Mouse (Mus musculus): ENCODE data around the gene Irf4. TPM values are rescaled to one million over a fixed set of nuclear protein-coding genes. Genes with fewer than 3 reads are reported as not detected.

Irf4 gene
- polyA plus RNA-seq, 1 experiment from 2014 or later = 0.22 TPM

DNA sequence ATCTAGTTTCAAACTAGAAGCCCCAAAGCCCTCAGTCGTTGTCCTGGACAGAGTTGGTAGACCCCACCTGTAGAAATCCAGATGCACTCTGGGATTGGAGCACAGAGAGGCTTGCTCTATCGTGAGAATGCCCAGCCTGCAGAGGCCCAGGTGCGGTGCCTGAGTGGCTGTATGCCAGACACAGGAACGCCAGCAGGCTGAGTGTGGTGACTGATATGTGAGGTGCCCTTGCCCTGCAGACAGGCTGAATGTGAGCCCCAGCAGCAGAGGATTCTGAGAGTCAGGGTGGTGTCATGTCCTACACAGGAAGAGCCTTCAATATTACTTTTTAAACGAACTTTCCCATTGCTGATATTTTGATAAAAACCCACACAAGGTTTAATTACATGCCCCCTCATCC, 16.9 kb downstream of the Irf4 start:
- H3K4me3 ChIP-seq (ENCODE audit: low read length) = no peak overlapping the region
- H3K27ac ChIP-seq (ENCODE audit: low read length) = no peak overlapping the region
- no peak for ATAC-seq (replicated peaks; ENCODE audit: extremely low read depth, insufficient read depth, low FRiP score)
- H3K27me3 ChIP-seq (ENCODE audit: control insufficient read depth, insufficient read depth, low read length) = no peaks in the 10 kb centered on the region
- H3K36me3 ChIP-seq (ENCODE audit: control insufficient read depth, insufficient read depth) = no peaks in the 10 kb centered on the region
- H3K4me2 ChIP-seq (ENCODE audit: low read depth, low read length) = no peak overlapping the region
- no peaks in the 10 kb centered on the region for H3K4me1 ChIP-seq (ENCODE audit: control insufficient read depth, insufficient read depth, low read length)
- H3K9me3 ChIP-seq (replicated peaks; ENCODE audit: control insufficient read depth, low read length) = no peaks in the 10 kb centered on the region
- WGBS = 54% methylated on average over 5 of the region's 5 CpGs
- no peak overlapping the region for H3K9ac ChIP-seq (ENCODE audit: low read length)

DNA sequence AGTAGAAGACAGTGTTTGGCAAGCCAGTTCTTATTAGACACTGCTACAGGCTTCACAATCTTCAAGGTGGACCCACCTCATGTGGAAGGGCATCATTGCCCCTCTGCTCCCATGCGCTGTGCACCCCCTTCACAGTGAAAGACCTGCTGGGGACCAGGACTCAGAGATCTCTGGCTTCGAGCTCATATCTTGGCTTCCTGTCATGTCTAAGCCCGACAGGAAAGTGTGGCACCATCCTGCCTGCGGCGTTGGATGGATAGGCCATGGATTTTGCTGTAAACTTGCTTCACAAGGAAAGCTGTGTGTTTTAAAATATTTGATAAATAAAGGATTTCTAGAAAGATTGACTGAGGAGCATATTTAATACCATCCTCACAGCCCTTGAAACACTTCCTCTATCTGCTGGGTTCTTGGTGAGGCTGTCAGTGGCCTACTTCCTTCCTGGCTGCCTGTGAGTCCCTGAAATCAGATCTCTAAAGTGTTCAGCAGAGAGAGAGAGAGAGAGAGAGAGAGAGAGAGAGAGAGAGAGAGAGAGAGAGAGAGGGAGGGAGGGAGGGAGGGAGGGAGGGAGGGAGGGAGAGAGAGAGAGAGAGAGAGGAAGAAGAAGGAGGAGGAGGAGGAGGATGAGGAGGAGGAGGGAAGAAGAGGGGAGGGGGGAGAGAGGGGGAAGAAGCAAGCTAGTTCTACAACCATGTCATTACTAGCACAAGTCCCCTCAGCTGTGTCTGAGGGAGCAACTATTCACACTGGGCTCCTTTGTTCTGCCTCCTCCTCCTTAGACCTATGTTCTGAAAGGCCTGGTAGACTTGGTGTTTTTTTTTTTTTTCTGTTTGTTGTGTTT, 17.8 kb downstream of the Irf4 start:
- WGBS = 79% methylated on average over 5 of the region's 5 CpGs
- no peak overlapping the region for H3K4me2 ChIP-seq (ENCODE audit: low read depth, low read length)

GRCm38 (mm10) chr13:30767477-30768127, 18.6 kb downstream of the Irf4 start:
- H3K4me1 ChIP-seq (ENCODE audit: control insufficient read depth, insufficient read depth, low read length) = no peaks in the 10 kb centered on the region
- ATAC-seq (replicated peaks; ENCODE audit: extremely low read depth, insufficient read depth, low FRiP score) = no peak
- H3K27ac ChIP-seq (ENCODE audit: low read length) = no peak overlapping the region
- H3K27me3 ChIP-seq (ENCODE audit: control insufficient read depth, insufficient read depth, low read length) = no peaks in the 10 kb centered on the region
- no peak overlapping the region for H3K9ac ChIP-seq (ENCODE audit: low read length)
- H3K9me3 ChIP-seq (replicated peaks; ENCODE audit: control insufficient read depth, low read length) = no peaks in the 10 kb centered on the region
- 62% methylated on average over 6 of the region's 6 CpGs for WGBS
- H3K36me3 ChIP-seq (ENCODE audit: control insufficient read depth, insufficient read depth) = no peaks in the 10 kb centered on the region
- no peak overlapping the region for H3K4me3 ChIP-seq (ENCODE audit: low read length)
- H3K4me2 ChIP-seq (ENCODE audit: low read depth, low read length) = no peak overlapping the region

More for the DNA sequence above, 17.8 kb downstream of the Irf4 start:
- Histone ChIP-seq H3K4me3 (ENCODE audit: low read length) (no peak overlapping the region), H3K9me3 (replicated peaks; ENCODE audit: control insufficient read depth, low read length) (no peaks in the 10 kb centered on the region), H3K27me3 (ENCODE audit: control insufficient read depth, insufficient read depth, low read length) (no peaks in the 10 kb centered on the region), H3K9ac (ENCODE audit: low read length) (no peak overlapping the region), H3K27ac (ENCODE audit: low read length) (no peak overlapping the region), H3K4me1 (ENCODE audit: control insufficient read depth, insufficient read depth, low read length) (no peaks in the 10 kb centered on the region), H3K36me3 (ENCODE audit: control insufficient read depth, insufficient read depth) (no peaks in the 10 kb centered on the region)
- no peak for ATAC-seq (replicated peaks; ENCODE audit: extremely low read depth, insufficient read depth, low FRiP score)

GRCm38 (mm10) chr13:30776021-30776420, 27.0 kb downstream of the Irf4 start:
- no peak overlapping the region for H3K27ac ChIP-seq (ENCODE audit: low read length)
- no peak overlapping the region for H3K4me3 ChIP-seq (ENCODE audit: low read length)
- WGBS = 70% methylated on average over 2 of the region's 2 CpGs
- H3K9me3 ChIP-seq (replicated peaks; ENCODE audit: control insufficient read depth, low read length) = no peaks in the 10 kb centered on the region
- ATAC-seq (replicated peaks; ENCODE audit: extremely low read depth, insufficient read depth, low FRiP score) = no peak
- H3K27me3 ChIP-seq (ENCODE audit: control insufficient read depth, insufficient read depth, low read length) = no peaks in the 10 kb centered on the region
- H3K4me1 ChIP-seq (ENCODE audit: control insufficient read depth, insufficient read depth, low read length) = no peaks in the 10 kb centered on the region
- no peak overlapping the region for H3K9ac ChIP-seq (ENCODE audit: low read length)
- H3K36me3 ChIP-seq (ENCODE audit: control insufficient read depth, insufficient read depth) = no peaks in the 10 kb centered on the region
- no peak overlapping the region for H3K4me2 ChIP-seq (ENCODE audit: low read depth, low read length)

DNA sequence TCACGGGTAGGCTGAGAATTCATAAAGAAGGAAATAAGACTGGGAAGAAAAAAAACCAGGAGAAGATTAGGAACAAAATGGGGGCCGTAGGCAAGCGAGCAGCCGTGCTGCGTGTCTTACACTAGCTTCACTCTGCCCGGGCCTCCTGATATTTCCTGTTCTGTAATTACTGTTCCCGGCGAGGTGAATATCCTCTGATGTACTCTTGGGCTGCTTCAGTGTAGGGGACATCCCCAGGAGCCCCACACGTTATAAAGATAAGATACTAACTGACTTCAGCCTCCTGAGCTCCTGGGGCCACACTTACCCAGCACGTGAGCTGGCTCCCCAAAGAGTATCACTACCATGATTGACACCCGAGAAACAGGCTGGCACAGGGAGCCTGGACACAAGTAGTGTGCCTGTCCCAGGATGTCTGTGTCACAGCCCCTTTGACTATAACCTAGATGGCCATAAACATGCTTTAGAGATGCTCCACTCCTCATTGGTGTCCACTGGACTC, 28.7 kb downstream of the Irf4 start:
- peaks cover 8% of the 10 kb centered on the region for H3K4me1 ChIP-seq (ENCODE audit: control insufficient read depth, insufficient read depth, low read length)

DNA sequence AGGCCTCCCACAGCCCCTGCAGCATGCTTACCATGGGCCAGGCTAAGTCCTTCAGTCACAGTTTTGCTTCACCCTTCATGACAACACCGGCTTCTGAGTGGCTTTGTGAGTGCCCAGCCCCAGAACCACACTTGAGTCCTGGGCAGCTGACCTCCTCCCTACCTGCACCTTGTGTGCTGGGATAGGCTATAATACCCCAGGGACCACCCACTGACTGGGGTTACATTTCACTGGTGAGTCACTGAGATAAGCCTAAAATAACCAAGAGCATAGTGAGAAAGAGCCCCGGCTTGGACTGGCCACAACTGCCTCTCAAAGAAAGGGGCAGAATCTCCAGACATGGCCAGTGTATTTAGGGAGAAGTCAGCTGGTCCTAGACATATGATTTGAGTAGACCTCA, 32.9 kb downstream of the Irf4 start:
- H3K27ac ChIP-seq (ENCODE audit: low read length) = no peak overlapping the region
- ATAC-seq (replicated peaks; ENCODE audit: extremely low read depth, insufficient read depth, low FRiP score) = peak; percentile 72
- peaks cover 12% of the 10 kb centered on the region for H3K4me1 ChIP-seq (ENCODE audit: control insufficient read depth, insufficient read depth, low read length)
- H3K4me2 ChIP-seq (ENCODE audit: low read depth, low read length) = peak overlapping the region; percentile 1; the same call in 1 of the 2 replicates
- H3K4me3 ChIP-seq (ENCODE audit: low read length) = no peak overlapping the region
- no peak overlapping the region for H3K9ac ChIP-seq (ENCODE audit: low read length)
- no peaks in the 10 kb centered on the region for H3K27me3 ChIP-seq (ENCODE audit: control insufficient read depth, insufficient read depth, low read length)
- H3K36me3 ChIP-seq (ENCODE audit: control insufficient read depth, insufficient read depth) = no peaks in the 10 kb centered on the region
- 23% methylated on average over 2 of the region's 2 CpGs for WGBS
- no peaks in the 10 kb centered on the region for H3K9me3 ChIP-seq (replicated peaks; ENCODE audit: control insufficient read depth, low read length)

More for the DNA sequence above, 28.7 kb downstream of the Irf4 start:
- no peak overlapping the region for H3K4me3 ChIP-seq (ENCODE audit: low read length)
- WGBS = 54% methylated on average over 11 of the region's 11 CpGs
- H3K4me2 ChIP-seq (ENCODE audit: low read depth, low read length) = no peak overlapping the region
- H3K27me3 ChIP-seq (ENCODE audit: control insufficient read depth, insufficient read depth, low read length) = no peaks in the 10 kb centered on the region
- ATAC-seq (replicated peaks; ENCODE audit: extremely low read depth, insufficient read depth, low FRiP score) = no peak
- H3K27ac ChIP-seq (ENCODE audit: low read length) = no peak overlapping the region
- H3K9ac ChIP-seq (ENCODE audit: low read length) = no peak overlapping the region
- H3K36me3 ChIP-seq (ENCODE audit: control insufficient read depth, insufficient read depth) = no peaks in the 10 kb centered on the region
- no peaks in the 10 kb centered on the region for H3K9me3 ChIP-seq (replicated peaks; ENCODE audit: control insufficient read depth, low read length)

- no peaks in the 10 kb centered on the region for H3K9me3 ChIP-seq (replicated peaks; ENCODE audit: control insufficient read depth, low read length)
- peaks cover 14% of the 10 kb centered on the region for H3K4me1 ChIP-seq (ENCODE audit: control insufficient read depth, insufficient read depth, low read length)
- no peak overlapping the region for H3K4me3 ChIP-seq (ENCODE audit: low read length)
- no peak overlapping the region for H3K9ac ChIP-seq (ENCODE audit: low read length)
- no peaks in the 10 kb centered on the region for H3K36me3 ChIP-seq (ENCODE audit: control insufficient read depth, insufficient read depth)
- peak overlapping the region; percentile 1; the same call in 1 of the 2 replicates for H3K4me2 ChIP-seq (ENCODE audit: low read depth, low read length)
- 37% methylated on average over 8 of the region's 8 CpGs for WGBS
- no peaks in the 10 kb centered on the region for H3K27me3 ChIP-seq (ENCODE audit: control insufficient read depth, insufficient read depth, low read length)
- ATAC-seq (replicated peaks; ENCODE audit: extremely low read depth, insufficient read depth, low FRiP score) = no peak
- H3K27ac ChIP-seq (ENCODE audit: low read length) = no peak overlapping the region
Measured at GRCm38 (mm10) chr13:30782419-30782818, 33.4 kb downstream of the Irf4 start.

DNA sequence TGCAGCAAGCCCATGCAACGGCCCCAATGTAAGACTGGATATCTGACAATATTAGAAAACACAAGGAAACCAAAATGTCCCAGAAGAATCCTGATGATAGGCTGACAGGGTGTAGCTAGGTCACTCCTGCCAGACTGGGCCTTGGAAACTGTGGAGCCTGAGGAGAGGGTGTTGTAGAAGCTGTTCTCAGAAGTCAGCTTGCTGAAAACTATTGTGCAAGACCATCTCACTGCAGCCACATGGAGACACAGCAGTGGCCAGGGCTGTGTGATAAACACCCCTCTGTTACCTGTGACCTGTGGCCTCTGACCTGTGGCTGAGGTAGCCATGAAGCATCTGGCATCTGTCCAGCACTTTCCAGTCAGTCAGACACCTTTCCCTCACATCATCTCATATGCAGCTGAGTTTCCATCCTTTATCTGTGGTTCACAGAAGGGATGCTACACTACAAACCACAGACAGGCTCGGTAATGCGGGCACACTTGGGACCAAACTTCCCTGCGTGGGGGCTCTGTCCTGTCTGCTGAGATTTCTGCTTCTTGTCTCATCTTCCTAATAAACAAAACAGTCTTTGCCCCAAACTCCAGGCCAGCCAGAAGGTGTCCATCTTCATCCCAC, 36.5 kb downstream of the Irf4 start:
- no peaks in the 10 kb centered on the region for H3K36me3 ChIP-seq (ENCODE audit: control insufficient read depth, insufficient read depth)
- no peak overlapping the region for H3K9ac ChIP-seq (ENCODE audit: low read length)
- H3K27ac ChIP-seq (ENCODE audit: low read length) = no peak overlapping the region
- no peaks in the 10 kb centered on the region for H3K9me3 ChIP-seq (replicated peaks; ENCODE audit: control insufficient read depth, low read length)
- 79% methylated on average over 4 of the region's 4 CpGs for WGBS
- peaks cover 14% of the 10 kb centered on the region for H3K4me1 ChIP-seq (ENCODE audit: control insufficient read depth, insufficient read depth, low read length)
- ATAC-seq (replicated peaks; ENCODE audit: extremely low read depth, insufficient read depth, low FRiP score) = no peak
- no peaks in the 10 kb centered on the region for H3K27me3 ChIP-seq (ENCODE audit: control insufficient read depth, insufficient read depth, low read length)
- no peak overlapping the region for H3K4me3 ChIP-seq (ENCODE audit: low read length)
- no peak overlapping the region for H3K4me2 ChIP-seq (ENCODE audit: low read depth, low read length)
